Mouse (Mus musculus) liver, postnatal 0 days (tissue): ENCODE measurements around the gene Spint1. TPM values are rescaled to one million over a fixed set of nuclear protein-coding genes. Genes with fewer than 3 reads are reported as not detected.

Experiments used
- ATAC-seq: fragments of 200-750 bp; cut with Nextera tagmentation; 2 replicates; pipeline ENCODE4 v1.8.0; 2017; ENCODE audit warnings: mild to moderate bottlenecking, moderate library complexity
- DNase-seq: peaks from one replicate; pipeline ENCODE4 v3.0.0-alpha.2; 2016
- H3K27ac ChIP-seq: fragments of 300-500 bp; sonication (generic); 2 replicates; pipeline ENCODE4 v1.5.1; 2014; ENCODE audit warnings: antibody characterized with exemption, moderate library complexity, mild to moderate bottlenecking, low read depth
- H3K27me3 ChIP-seq: fragments of 300-500 bp; sonication (generic); 2 replicates; pipeline ENCODE4 v1.6.1; 2014; ENCODE audit warnings: low read length, control low read depth, mixed read lengths; ENCODE audit not compliant: insufficient read depth
- H3K36me3 ChIP-seq: fragments of 300-500 bp; sonication (generic); replicated peaks from 2 replicates; pipeline ENCODE4 v1.6.1; 2014; ENCODE audit warnings: mild to moderate bottlenecking, control low read depth, low read length, moderate library complexity, mixed read lengths; ENCODE audit not compliant: insufficient read depth
- H3K4me1 ChIP-seq: fragments of 300-500 bp; sonication (generic); 2 replicates; pipeline ENCODE4 v1.6.1; 2014; ENCODE audit warnings: antibody characterized with exemption, mild to moderate bottlenecking, control low read depth; ENCODE audit not compliant: insufficient read depth
- H3K4me2 ChIP-seq: fragments of 300-500 bp; sonication (generic); 2 replicates; pipeline ENCODE4 v1.6.1; 2014; ENCODE audit warnings: low read depth, mild to moderate bottlenecking, low read length, moderate library complexity, mixed read lengths
- H3K4me3 ChIP-seq: fragments of 300-500 bp; sonication (generic); 2 replicates; pipeline ENCODE4 v1.5.1; 2014; ENCODE audit warnings: low read depth, low read length
- H3K9ac ChIP-seq: fragments of 300-500 bp; sonication (generic); replicated peaks from 2 replicates; pipeline ENCODE4 v1.6.1; 2014; ENCODE audit warnings: mild to moderate bottlenecking, moderate library complexity
- H3K9me3 ChIP-seq: fragments of 300-500 bp; sonication (generic); 2 replicates; pipeline ENCODE4 v1.6.1; 2016; ENCODE audit warnings: mild to moderate bottlenecking, control low read depth, low read length, mixed read lengths
- CTCF ChIP-seq: sonication (generic); IDR thresholded peaks from 2 replicates; pipeline ENCODE4 v1.5.1; 2016; ENCODE audit warnings: antibody characterized with exemption, low read depth
- EP300 ChIP-seq: IDR thresholded peaks from 2 replicates; pipeline ENCODE4 v1.6.1; 2016; ENCODE audit warnings: antibody characterized with exemption, low read depth, mild to moderate bottlenecking
- WGBS: fragments of 180-500 bp; shearing (Covaris S2); extraction: QIAGEN DNeasy Blood & Tissue Kit; methylation state at CpG from one replicate; pipeline ENCODE4 v1.1.7; 2014; ENCODE audit not compliant: insufficient replicate concordance; 5-methylcytosine and 5-hydroxymethylcytosine counted together
- polyA plus RNA-seq: library from polyadenylated mRNA; unstranded; fragments of >200 nt; fragmentation: Nextera tagmentation; extraction: Ambion mirVana; gene quantifications from 2 replicates; pipeline ENCODE4 v1.2.1, GENCODE M21; 2015

Gene Spint1
- polyA plus RNA-seq, 1 experiment from 2014 or later: 0.60 TPM

GRCm38 (mm10) chr2:119198049-119198448 lies 39.1 kb upstream of the Spint1 start:
- TF ChIP-seq CTCF (no peak), EP300 (no peak)
- 38% methylated on average over 1 of the region's 1 CpGs for WGBS
- ATAC-seq (no peak), DNase-seq (no peak)
- Histone ChIP-seq H3K27ac (0 out of 2 replicates have a peak overlapping the region, but pooled peaks have one; percentile 19), H3K27me3 (no peaks in the 10 kb centered on the region), H3K9me3 (no peaks in the 10 kb centered on the region), H3K4me1 (no peaks in the 10 kb centered on the region; the same call in 1 of the 2 replicates), H3K36me3 (no peaks in the 10 kb centered on the region), H3K4me3 (no peak overlapping the region), H3K4me2 (no peak overlapping the region), H3K9ac (no peak overlapping the region)

DNA sequence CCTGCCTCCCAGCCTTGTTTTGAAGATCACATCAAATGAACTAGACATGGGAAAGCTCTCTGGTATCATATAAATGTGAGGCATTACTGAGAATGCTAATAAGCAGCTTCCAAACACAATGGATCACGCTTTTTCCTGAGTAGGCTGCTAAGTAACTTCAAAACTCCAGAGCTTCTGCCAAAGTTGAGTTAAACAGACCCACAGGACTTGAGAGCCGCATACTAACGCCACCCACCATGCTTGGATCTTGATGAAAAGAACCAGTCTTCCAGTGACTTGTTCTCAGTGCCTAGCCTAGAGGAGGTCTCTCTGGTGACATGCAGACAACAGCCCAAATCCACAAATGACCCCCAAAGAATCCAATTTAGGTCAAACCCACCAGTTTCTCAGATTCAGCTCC lies 38.2 kb upstream of the Spint1 start:
- no peak overlapping the region for H3K4me2 ChIP-seq
- no peaks in the 10 kb centered on the region for H3K27me3 ChIP-seq
- H3K9ac ChIP-seq: no peak overlapping the region
- WGBS: 72% methylated on average over 3 of the region's 3 CpGs
- no peak overlapping the region for H3K4me3 ChIP-seq
- DNase-seq (no peak), ATAC-seq (no peak)
- TF ChIP-seq CTCF (no peak), EP300 (no peak)
- no peaks in the 10 kb centered on the region for H3K36me3 ChIP-seq
- H3K4me1 ChIP-seq: no peaks in the 10 kb centered on the region; the same call in 1 of the 2 replicates
- no peak overlapping the region for H3K27ac ChIP-seq
- no peaks in the 10 kb centered on the region for H3K9me3 ChIP-seq

- Histone ChIP-seq H3K27ac (no peak overlapping the region), H3K4me1 (peaks cover 6% of the 10 kb centered on the region), H3K4me3 (no peak overlapping the region), H3K36me3 (no peaks in the 10 kb centered on the region), H3K9me3 (no peaks in the 10 kb centered on the region), H3K4me2 (no peak overlapping the region), H3K27me3 (no peaks in the 10 kb centered on the region), H3K9ac (no peak overlapping the region)
- DNase-seq (peak; percentile 42), ATAC-seq (no peak)
- 59% methylated on average over 5 of the region's 5 CpGs for WGBS
- TF ChIP-seq CTCF (no peak), EP300 (no peak)
Measured at GRCm38 (mm10) chr2:119202914-119203453, 34.2 kb upstream of the Spint1 start.

- no peak overlapping the region for H3K27ac ChIP-seq
- DNase-seq (no peak), ATAC-seq (no peak)
- no peak overlapping the region for H3K4me3 ChIP-seq
- no peak overlapping the region for H3K9ac ChIP-seq
- TF ChIP-seq CTCF: no peak
- TF ChIP-seq EP300: no peak
- no peaks in the 10 kb centered on the region for H3K9me3 ChIP-seq
- H3K36me3 ChIP-seq: no peaks in the 10 kb centered on the region
- H3K27me3 ChIP-seq: no peaks in the 10 kb centered on the region
- peaks cover 6% of the 10 kb centered on the region; the same call in 1 of the 2 replicates for H3K4me1 ChIP-seq
- 74% methylated on average over 4 of the region's 4 CpGs for WGBS
- no peak overlapping the region for H3K4me2 ChIP-seq
Measured at GRCm38 (mm10) chr2:119203871-119204460, 33.2 kb upstream of the Spint1 start.

- DNase-seq (peak; percentile 15), ATAC-seq (no peak)
- H3K27me3 ChIP-seq: no peaks in the 10 kb centered on the region
- TF ChIP-seq EP300 (no peak), CTCF (no peak)
- H3K4me1 ChIP-seq: peaks cover 14% of the 10 kb centered on the region
- H3K36me3 ChIP-seq: peaks cover 22% of the 10 kb centered on the region
- H3K27ac ChIP-seq: peak overlapping the region; percentile 92
- no peaks in the 10 kb centered on the region for H3K9me3 ChIP-seq
- peak overlapping the region; percentile 89 for H3K4me3 ChIP-seq
- peak overlapping the region; percentile 72 for H3K4me2 ChIP-seq
- peak overlapping the region; percentile 75 for H3K9ac ChIP-seq
- 14% methylated on average over 6 of the region's 6 CpGs for WGBS
Measured at GRCm38 (mm10) chr2:119207961-119208343, 29.2 kb upstream of the Spint1 start.

DNA sequence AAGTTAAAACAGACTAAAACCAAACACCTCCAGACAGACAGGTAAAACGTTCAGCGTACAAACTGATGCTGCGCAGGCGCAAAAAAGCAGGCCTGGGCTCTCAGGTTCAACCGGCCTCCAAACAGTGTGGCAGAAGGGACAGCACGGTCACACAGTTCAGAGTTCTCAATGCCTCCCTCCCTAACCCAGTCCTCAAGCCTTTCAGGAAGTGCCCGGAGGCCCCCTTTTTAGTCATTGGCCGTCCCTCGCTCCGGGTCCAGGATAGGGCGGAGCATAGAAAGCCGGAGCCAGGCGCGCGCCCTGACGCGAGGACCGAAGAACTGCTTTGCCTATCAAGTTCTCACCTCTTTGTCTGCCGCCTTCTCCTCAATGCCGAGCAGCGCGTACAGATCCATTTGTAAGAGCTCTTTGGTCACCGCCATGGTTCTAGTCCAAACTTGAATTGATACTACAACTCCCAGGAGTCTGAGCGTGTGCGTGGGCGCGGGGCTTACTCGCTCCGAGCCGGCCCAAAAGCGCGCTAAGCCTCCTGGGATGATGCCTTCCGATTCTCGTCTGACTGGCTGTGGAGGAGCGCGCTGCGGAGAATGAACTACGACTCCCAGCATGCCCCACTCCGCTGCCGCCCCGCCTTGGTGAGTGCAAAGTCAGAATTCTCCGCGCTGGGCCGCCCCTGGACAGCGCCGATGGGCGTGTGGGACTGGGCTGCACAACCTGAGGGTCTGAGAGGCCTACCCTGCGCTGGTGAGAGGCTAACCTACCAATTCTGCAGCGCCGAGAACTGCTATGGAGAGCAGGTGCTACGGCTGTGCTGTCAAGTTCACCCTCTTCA lies 28.6 kb upstream of the Spint1 start, which contains the start of the genes Zfyve19 and Dnajc17:
Gene Zfyve19, plus strand, starts transcription at position 274 of the 832 bp plus-strand sequence.
Gene Dnajc17, minus strand, starts transcription at position 452 of the 832 bp plus-strand sequence.
- DNase-seq (peak; percentile 96), ATAC-seq (peak; percentile 96)
- H3K4me2 ChIP-seq: peak within 1 kb of the TSS; percentile 93
- peak within 1 kb of the TSS; percentile 89 for H3K4me3 ChIP-seq
- WGBS: under 1% methylated on average over 51 of the region's 51 CpGs
- no peaks in the 10 kb centered on the region for H3K27me3 ChIP-seq
- H3K9me3 ChIP-seq: no peaks in the 10 kb centered on the region
- TF ChIP-seq EP300 (no peak), CTCF (no peak)
- peak within 1 kb of the TSS; percentile 92 for H3K27ac ChIP-seq
- peaks cover 14% of the 10 kb centered on the region for H3K4me1 ChIP-seq
- H3K36me3 ChIP-seq: peaks cover 22% of the 10 kb centered on the region
- peak within 1 kb of the TSS; percentile 75 for H3K9ac ChIP-seq
